Mouse (Mus musculus): ENCODE results near the gene Ugt1a1.

GRCm38 (mm10) chr1:88246386-88246785 is 34.6 kb downstream of the Ugt1a1 start:
- TF ChIP-seq POLR2A (IDR thresholded peaks at IDR 0.05; ENCODE audit: insufficient read depth, low read depth, low read length) (no peak), EP300 (IDR thresholded peaks at IDR 0.05; ENCODE audit: insufficient read depth, low read depth, low read length) (no peak)

Measured in heart, adult 2 months (tissue).